Mouse (Mus musculus) forebrain, postnatal 0 days (tissue): Measurements from ENCODE around the gene Sept7. TPM values are rescaled to one million over a fixed set of nuclear protein-coding genes. Genes with fewer than 3 reads are reported as not detected.

Experiments used
- ATAC-seq: fragments of 200-750 bp; cut with Nextera tagmentation; 2 replicates; pipeline ENCODE4 v1.8.0; 2017; ENCODE audit warnings: mild to moderate bottlenecking, moderate library complexity
- DNase-seq: peaks from one replicate; pipeline ENCODE4 v3.0.0-alpha.2; 2015
- H3K27ac ChIP-seq: fragments of 300-500 bp; sonication (generic); 2 replicates; pipeline ENCODE4 v1.5.1; 2014; ENCODE audit warnings: low read depth, mild to moderate bottlenecking, antibody characterized with exemption, low read length, moderate library complexity, mixed read lengths
- H3K27me3 ChIP-seq: fragments of 300-500 bp; sonication (generic); 2 replicates; pipeline ENCODE4 v1.6.1; 2014; ENCODE audit warnings: mild to moderate bottlenecking, low read length, mixed read lengths; ENCODE audit not compliant: insufficient read depth
- H3K36me3 ChIP-seq: fragments of 300-500 bp; sonication (generic); 2 replicates; pipeline ENCODE4 v1.6.1; 2014; ENCODE audit warnings: mild to moderate bottlenecking, moderate library complexity; ENCODE audit not compliant: insufficient read depth
- H3K4me1 ChIP-seq: fragments of 300-500 bp; sonication (generic); 2 replicates; pipeline ENCODE4 v1.6.1; 2014; ENCODE audit warnings: antibody characterized with exemption; ENCODE audit not compliant: insufficient read depth
- H3K4me2 ChIP-seq: fragments of 300-500 bp; sonication (generic); 2 replicates; pipeline ENCODE4 v1.6.1; 2014; ENCODE audit warnings: low read depth, mild to moderate bottlenecking, moderate library complexity
- H3K4me3 ChIP-seq: fragments of 300-500 bp; sonication (generic); 2 replicates; pipeline ENCODE4 v1.5.1; 2014; ENCODE audit warnings: low read depth, low read length, mixed read lengths
- H3K9ac ChIP-seq: fragments of 300-500 bp; sonication (generic); 2 replicates; pipeline ENCODE4 v1.6.1; 2014; ENCODE audit warnings: mild to moderate bottlenecking
- H3K9me3 ChIP-seq: fragments of 300-500 bp; sonication (generic); 2 replicates; pipeline ENCODE4 v1.6.1; 2016; ENCODE audit warnings: low read length
- CTCF ChIP-seq: sonication (generic); IDR thresholded peaks from 2 replicates; pipeline ENCODE4 v1.5.1; 2016; ENCODE audit warnings: antibody characterized with exemption, control low read depth, low read depth
- whole genome bisulfite sequencing: fragments of 180-500 bp; shearing (Covaris S2); extraction: QIAGEN DNeasy Blood & Tissue Kit; methylation state at CpG from one replicate; pipeline ENCODE4 v1.1.7; 2014; 5-methylcytosine and 5-hydroxymethylcytosine counted together
- polyA plus RNA-seq: library from polyadenylated mRNA; unstranded; fragments of >200 nt; fragmentation: Nextera tagmentation; extraction: Ambion mirVana; gene quantifications from 2 replicates; pipeline ENCODE4 v1.2.1, GENCODE M21; 2015
- total RNA-seq: library from RNA; depleted of rRNA; stranded (reverse); fragments of >200 nt; gene quantifications from 2 replicates; pipeline ENCODE4 v1.2.3, GENCODE M21; 2014

Gene Sept7
- total and polyA plus RNA-seq, 2 experiments from 2014 or later: 233 to 277 TPM

DNA sequence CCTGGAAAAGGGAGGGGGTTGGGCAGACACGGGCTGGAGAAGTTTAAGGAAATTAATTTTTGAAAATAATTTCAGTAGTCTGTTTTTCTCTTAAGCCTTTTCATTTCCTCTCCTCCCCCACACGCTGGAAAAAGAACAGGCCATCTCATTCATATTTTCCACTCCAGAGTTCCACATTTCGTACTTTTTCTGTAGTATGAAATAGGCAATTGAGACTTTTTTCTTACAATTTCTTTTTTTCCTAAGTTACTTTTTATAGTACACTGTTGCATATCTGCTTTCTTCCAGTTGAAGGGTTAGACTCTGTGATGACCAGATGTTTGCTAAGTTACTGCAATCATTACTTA, 1.2 kb downstream of the Sept7 start:
- DNase-seq (no peak), ATAC-seq (no peak)
- H3K4me1 ChIP-seq: peaks cover 21% of the 10 kb centered on the region
- H3K9me3 ChIP-seq: no peaks in the 10 kb centered on the region
- TF ChIP-seq CTCF: no peak
- no peaks in the 10 kb centered on the region for H3K36me3 ChIP-seq
- H3K9ac ChIP-seq: peak overlapping the region; percentile 92
- peak overlapping the region; percentile 44 for H3K4me2 ChIP-seq
- under 1% methylated on average over 3 of the region's 3 CpGs for WGBS
- H3K27me3 ChIP-seq: no peaks in the 10 kb centered on the region
- H3K4me3 ChIP-seq: peak overlapping the region; percentile 99
- peak overlapping the region; percentile 99; the same call in 1 of the 2 replicates for H3K27ac ChIP-seq

DNA sequence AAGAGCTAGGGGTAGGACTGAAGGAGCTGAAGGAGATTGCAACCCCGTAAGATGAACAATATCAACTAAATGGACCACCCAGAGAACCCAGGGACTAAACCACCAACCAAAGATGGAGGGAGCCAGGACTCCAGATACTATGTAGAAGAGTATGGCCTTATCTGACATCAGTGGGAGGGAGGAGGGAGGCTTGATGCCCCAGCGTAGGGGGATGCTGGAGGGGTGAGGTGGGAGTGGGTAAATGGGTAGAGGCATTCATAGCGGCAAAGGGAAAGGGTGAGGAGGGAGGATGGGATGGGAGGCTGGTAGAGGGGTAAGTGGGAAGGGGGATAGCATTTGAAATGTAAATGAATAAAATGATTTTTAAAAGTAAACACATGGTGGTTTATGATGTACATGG, 8.2 kb downstream of the Sept7 start:
- TF ChIP-seq CTCF: no peak
- Histone ChIP-seq H3K4me2 (no peak overlapping the region), H3K27ac (no peak overlapping the region), H3K27me3 (no peaks in the 10 kb centered on the region), H3K36me3 (0 out of 2 replicates have a peak, but pooled peaks cover 3% of the 10 kb centered on the region), H3K9me3 (no peaks in the 10 kb centered on the region), H3K4me3 (no peak overlapping the region), H3K4me1 (peaks cover 1% of the 10 kb centered on the region; the same call in 1 of the 2 replicates), H3K9ac (no peak overlapping the region)
- DNase-seq (no peak), ATAC-seq (no peak)
- WGBS: 86% methylated on average over 3 of the region's 3 CpGs

DNA sequence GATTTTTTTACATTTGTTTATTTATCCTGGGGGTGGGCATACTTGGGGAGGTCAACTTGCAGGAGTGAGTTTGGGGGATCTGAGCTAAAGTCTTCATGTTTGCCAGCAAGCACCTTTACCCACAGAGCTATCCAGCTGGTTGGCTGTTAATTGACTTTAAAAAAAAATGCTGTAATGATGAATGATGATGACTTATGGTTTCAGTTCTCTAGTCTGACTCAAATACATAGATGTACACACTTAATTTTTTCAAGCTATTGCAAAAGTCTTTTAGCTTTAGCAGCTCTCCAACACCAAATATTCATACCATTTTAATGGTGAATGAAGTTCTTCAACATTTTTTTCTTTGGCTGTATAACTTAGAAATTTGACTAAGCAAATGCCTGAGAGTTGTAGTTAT, 8.7 kb downstream of the Sept7 start:
- Histone ChIP-seq H3K9ac (no peak overlapping the region), H3K4me2 (no peak overlapping the region), H3K4me1 (no peaks in the 10 kb centered on the region), H3K4me3 (no peak overlapping the region), H3K36me3 (0 out of 2 replicates have a peak, but pooled peaks cover 5% of the 10 kb centered on the region), H3K27ac (no peak overlapping the region), H3K27me3 (no peaks in the 10 kb centered on the region), H3K9me3 (no peaks in the 10 kb centered on the region)
- no peak for ATAC-seq
- TF ChIP-seq CTCF: no peak
- no peak for DNase-seq

DNA sequence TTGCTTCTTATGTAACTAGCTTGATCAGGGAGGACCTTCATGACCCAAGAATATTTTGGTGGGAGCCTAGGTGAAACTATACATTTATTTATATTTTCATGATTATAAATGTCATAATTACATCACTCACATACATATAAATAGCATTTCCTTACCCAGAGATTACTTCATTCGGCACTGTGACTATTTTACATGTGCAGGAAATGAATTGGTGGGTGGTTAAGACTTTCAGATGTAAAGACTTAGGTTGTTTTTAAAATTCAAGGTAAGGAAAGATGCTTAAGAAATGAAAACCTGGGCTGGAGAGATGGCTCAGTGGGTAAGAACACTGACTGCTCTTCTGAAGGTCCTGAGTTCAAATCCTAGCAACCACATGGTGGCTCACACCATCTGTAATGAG, 9.8 kb downstream of the Sept7 start:
- Histone ChIP-seq H3K9me3 (no peaks in the 10 kb centered on the region), H3K27ac (no peak overlapping the region), H3K4me2 (no peak overlapping the region), H3K4me3 (no peak overlapping the region), H3K36me3 (peaks cover 5% of the 10 kb centered on the region; the same call in 1 of the 2 replicates), H3K4me1 (no peaks in the 10 kb centered on the region), H3K27me3 (no peaks in the 10 kb centered on the region), H3K9ac (no peak overlapping the region)
- DNase-seq: no peak
- TF ChIP-seq CTCF: no peak
- 85% methylated on average over 1 of the region's 1 CpGs for WGBS
- no peak for ATAC-seq

DNA sequence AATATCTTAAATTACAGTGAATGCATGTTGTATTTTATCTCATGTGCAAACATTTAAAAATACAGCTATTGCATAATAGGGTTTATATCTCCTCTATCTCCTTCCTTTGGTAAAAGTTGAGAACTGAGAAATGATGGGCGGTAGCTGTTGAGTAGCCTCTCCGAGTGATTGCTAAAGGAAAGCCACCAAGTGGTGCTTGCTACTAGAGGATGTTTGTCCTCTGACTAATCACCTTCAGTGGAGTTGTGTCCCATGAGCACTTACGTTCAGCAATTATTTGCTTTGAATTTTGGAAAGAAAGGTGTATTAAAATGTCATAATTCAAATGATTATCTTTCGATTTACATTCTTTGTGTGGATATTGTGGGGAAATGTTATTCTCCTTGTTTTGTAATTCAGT, 13.6 kb downstream of the Sept7 start:
- H3K27me3 ChIP-seq: no peaks in the 10 kb centered on the region
- H3K36me3 ChIP-seq: peaks cover 16% of the 10 kb centered on the region; the same call in 1 of the 2 replicates
- no peak for TF ChIP-seq CTCF
- 94% methylated on average over 4 of the region's 4 CpGs for WGBS
- no peak for ATAC-seq
- H3K4me3 ChIP-seq: no peak overlapping the region
- no peak overlapping the region for H3K4me2 ChIP-seq
- no peak overlapping the region for H3K27ac ChIP-seq
- no peaks in the 10 kb centered on the region for H3K9me3 ChIP-seq
- H3K9ac ChIP-seq: no peak overlapping the region
- H3K4me1 ChIP-seq: no peaks in the 10 kb centered on the region
- no peak for DNase-seq

DNA sequence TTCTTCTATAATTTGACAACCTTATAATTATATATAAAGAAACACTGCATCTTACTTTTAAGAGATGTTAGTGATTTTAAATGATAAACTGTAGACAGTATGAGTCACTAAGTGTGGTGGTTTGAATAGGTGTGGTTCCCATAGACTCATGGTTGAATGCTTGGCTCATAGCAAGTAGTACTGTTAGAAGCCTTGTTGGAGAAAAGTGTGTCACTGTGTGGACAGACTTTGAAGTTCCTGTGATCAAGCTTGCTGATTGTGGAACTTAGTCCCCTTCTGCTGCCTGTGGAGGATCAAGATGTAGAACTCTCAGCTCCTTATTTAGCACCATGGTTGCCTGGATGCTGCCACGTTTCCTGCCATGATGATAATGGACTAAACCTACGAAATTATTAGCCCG, 14.9 kb downstream of the Sept7 start:
- no peak for TF ChIP-seq CTCF
- no peak overlapping the region for H3K9ac ChIP-seq
- no peaks in the 10 kb centered on the region for H3K4me1 ChIP-seq
- no peak overlapping the region for H3K4me2 ChIP-seq
- no peak for ATAC-seq
- 95% methylated on average over 3 of the region's 3 CpGs for WGBS
- H3K36me3 ChIP-seq: peaks cover 16% of the 10 kb centered on the region; the same call in 1 of the 2 replicates
- H3K9me3 ChIP-seq: no peaks in the 10 kb centered on the region
- no peak overlapping the region for H3K27ac ChIP-seq
- H3K27me3 ChIP-seq: no peaks in the 10 kb centered on the region
- no peak overlapping the region for H3K4me3 ChIP-seq
- no peak for DNase-seq

DNA sequence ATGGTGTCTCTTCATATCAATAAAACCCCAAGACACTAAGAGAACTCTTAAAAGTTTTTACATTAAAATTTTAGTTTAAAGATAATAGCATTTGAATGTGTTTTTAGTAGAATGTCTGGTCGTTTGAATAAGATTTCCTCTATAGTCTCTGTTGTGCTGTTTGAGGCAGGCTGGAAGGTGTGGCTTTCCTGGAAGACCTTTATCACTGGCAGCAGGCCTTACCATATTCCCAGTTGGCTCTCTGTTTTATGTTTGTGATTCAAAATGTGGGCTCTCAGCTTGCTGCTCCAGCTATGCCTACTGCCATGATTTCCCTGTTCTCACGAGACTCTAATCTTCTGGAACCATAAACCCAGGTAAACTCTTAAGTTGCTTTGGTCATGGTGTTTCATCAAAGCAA, 15.3 kb downstream of the Sept7 start:
- Histone ChIP-seq H3K4me2 (no peak overlapping the region), H3K9me3 (no peaks in the 10 kb centered on the region), H3K9ac (no peak overlapping the region), H3K4me1 (no peaks in the 10 kb centered on the region), H3K36me3 (peaks cover 16% of the 10 kb centered on the region; the same call in 1 of the 2 replicates), H3K27me3 (no peaks in the 10 kb centered on the region), H3K4me3 (no peak overlapping the region), H3K27ac (no peak overlapping the region)
- 84% methylated on average over 2 of the region's 2 CpGs for WGBS
- no peak for DNase-seq
- no peak for ATAC-seq
- no peak for TF ChIP-seq CTCF

DNA sequence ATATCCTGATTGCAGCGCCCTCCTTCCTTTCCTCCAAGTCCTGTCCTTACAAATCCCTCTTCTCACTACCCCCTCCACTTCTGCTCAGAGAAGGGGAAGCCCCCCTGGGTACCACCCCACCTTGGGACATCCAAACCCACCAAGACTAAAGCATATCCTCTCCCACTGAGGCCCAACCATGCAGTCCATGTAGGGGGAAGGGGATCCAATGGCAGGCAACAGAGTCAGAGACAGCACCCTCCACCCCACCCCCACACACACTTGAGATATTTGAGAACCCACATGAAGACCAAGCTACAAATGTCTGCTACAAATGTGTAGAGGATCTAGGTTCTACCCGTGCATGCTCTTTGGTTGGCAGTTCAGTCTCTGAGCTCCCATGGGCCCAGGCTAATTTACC, 19.7 kb downstream of the Sept7 start:
- H3K9me3 ChIP-seq: no peaks in the 10 kb centered on the region
- H3K4me2 ChIP-seq: no peak overlapping the region
- no peak overlapping the region for H3K27ac ChIP-seq
- WGBS: 95% methylated on average over 2 of the region's 2 CpGs
- H3K4me1 ChIP-seq: no peaks in the 10 kb centered on the region
- H3K9ac ChIP-seq: no peak overlapping the region
- H3K27me3 ChIP-seq: no peaks in the 10 kb centered on the region
- DNase-seq: no peak
- H3K4me3 ChIP-seq: no peak overlapping the region
- 0 out of 2 replicates have a peak, but pooled peaks cover 12% of the 10 kb centered on the region for H3K36me3 ChIP-seq
- no peak for ATAC-seq
- no peak for TF ChIP-seq CTCF
